In genomic region chr9:98604896-98605295, GRCm38 (mm10) we compare ENCODE assay signal across 27 mouse cellular contexts.
"Had no signal": no experiment of that assay in that cellular context is flagged by ENCODE, and none has a peak within 500 bp of the region (broad histone marks: within the 10 kb centered on the region; RNA-seq: fewer than 3 reads in every experiment).

No protein-coding gene starts in this region.

- H3K9ac ChIP-seq: embryonic facial prominence, embryonic 12.5 days; embryonic facial prominence, embryonic 13.5 days; embryonic facial prominence, embryonic 15.5 days; forebrain, embryonic 12.5 days; forebrain, embryonic 13.5 days; forebrain, embryonic 15.5 days; forebrain, postnatal 0 days had no signal

- H3K36me3 ChIP-seq: embryonic facial prominence, embryonic 10.5 days; embryonic facial prominence, embryonic 12.5 days; embryonic facial prominence, embryonic 13.5 days; embryonic facial prominence, embryonic 15.5 days; forebrain, embryonic 10.5 days; forebrain, embryonic 12.5 days; forebrain, embryonic 15.5 days had no signal

- H3K4me3 ChIP-seq: embryonic facial prominence, embryonic 10.5 days; embryonic facial prominence, embryonic 12.5 days; embryonic facial prominence, embryonic 13.5 days; embryonic facial prominence, embryonic 15.5 days; erythroblast, embryonic 14.5 days; forebrain, embryonic 10.5 days; forebrain, embryonic 12.5 days; forebrain, embryonic 13.5 days; forebrain, embryonic 15.5 days; gastrocnemius, adult 2 months; heart, adult 2 months had no signal

- DNase-seq: cerebellum, adult 2 months; cerebellum, adult 8-10 months; cerebellum, adult 9-10 months; cerebellum, adult 9-11 months; cerebellum, postnatal 10 days; cerebellum, postnatal 14 days; cerebellum, postnatal 25 days; cerebellum, postnatal 36 days; embryo, embryonic 11 days; forebrain, postnatal 0 days; gastrocnemius, adult 2 months; gastrocnemius, postnatal 10 days; gastrocnemius, postnatal 14 days; gastrocnemius, postnatal 25 days; gastrocnemius, postnatal 36 days; heart, adult 2 months had no signal

- H3K9me3 ChIP-seq: embryonic facial prominence, embryonic 10.5 days; embryonic facial prominence, embryonic 12.5 days; embryonic facial prominence, embryonic 13.5 days; embryonic facial prominence, embryonic 15.5 days; forebrain, embryonic 10.5 days; forebrain, embryonic 12.5 days; forebrain, embryonic 13.5 days; forebrain, embryonic 15.5 days had no signal

- ATAC-seq: forebrain, embryonic 13.5 days; forebrain, embryonic 14.5 days; forebrain, embryonic 15.5 days; forebrain, embryonic 16.5 days; forebrain, postnatal 0 days had no signal

- H3K27me3 ChIP-seq: embryonic facial prominence, embryonic 12.5 days; embryonic facial prominence, embryonic 15.5 days; forebrain, embryonic 13.5 days; forebrain, embryonic 15.5 days had no signal

- H3K27ac ChIP-seq: embryonic facial prominence, embryonic 10.5 days; embryonic facial prominence, embryonic 12.5 days; embryonic facial prominence, embryonic 13.5 days; embryonic facial prominence, embryonic 15.5 days; forebrain, embryonic 10.5 days; forebrain, embryonic 12.5 days; forebrain, embryonic 13.5 days; forebrain, embryonic 15.5 days; gastrocnemius, adult 2 months; heart, adult 2 months had no signal

- H3K4me2 ChIP-seq: embryonic facial prominence, embryonic 12.5 days; embryonic facial prominence, embryonic 13.5 days; embryonic facial prominence, embryonic 15.5 days; forebrain, embryonic 12.5 days; forebrain, embryonic 13.5 days; forebrain, embryonic 15.5 days had no signal
